Mouse (Mus musculus): ENCODE measurements around the gene Fam166a. TPM values are rescaled to one million over a fixed set of nuclear protein-coding genes. Genes with fewer than 3 reads are reported as not detected.

Gene Fam166a
- polyA plus RNA-seq (2012; rRNA removed; ENCODE audit: low replicate concordance) = 0.10 and 0.34 TPM in 2 replicates

GRCm38 (mm10) chr2:25218445-25218844, at the start of gene Fam166a:
Fam166a (plus strand) TSS chr2:25218745.

GRCm38 (mm10) chr2:25180478-25180903, 38.1 kb upstream of the Fam166a start, which contains the start of gene Nrarp:
Nrarp (plus strand) TSS chr2:25180758.

GRCm38 (mm10) chr2:25196172-25196954, 22.2 kb upstream of the Fam166a start, which contains the start of gene Tor4a:
Tor4a (minus strand) TSS chr2:25196886.

GRCm38 (mm10) chr2:25211121-25211670, 7.3 kb upstream of the Fam166a start, which contains the start of gene Nelfb:
Nelfb (minus strand) TSS chr2:25211489.

GRCm38 (mm10) chr2:25214444-25214843, 4.1 kb upstream of the Fam166a start, which contains the start of gene Stpg3:
Stpg3 (minus strand) TSS chr2:25214637.

GRCm38 (mm10) chr2:25224492-25224765, 5.9 kb downstream of the Fam166a start, which contains the start of gene Tubb4b:
Tubb4b (minus strand) TSS chr2:25224702.

GRCm38 (mm10) chr2:25234050-25234449, 15.5 kb downstream of the Fam166a start, which contains the start of gene Slc34a3:
Slc34a3 (minus strand) TSS chr2:25234364.

GRCm38 (mm10) chr2:25236614-25237013, 18.1 kb downstream of the Fam166a start, which contains the start of gene Rnf224:
Rnf224 (minus strand) TSS chr2:25236787.

GRCm38 (mm10) chr2:25242101-25242506, 23.6 kb downstream of the Fam166a start, which contains the start of the genes Rnf208 and Cysrt1:
Rnf208 (plus strand) TSS chr2:25242255.
Cysrt1 (minus strand) TSS chr2:25242452.

GRCm38 (mm10) chr2:25246183-25247072, 27.9 kb downstream of the Fam166a start, which contains the start of gene AL732309.1:
AL732309.1 (minus strand) TSS chr2:25246863.

GRCm38 (mm10) chr2:25255284-25255779, 36.8 kb downstream of the Fam166a start, which contains the start of gene Tmem203:
Tmem203 (plus strand) TSS chr2:25255439.

GRCm38 (mm10) chr2:25262291-25262767, 43.8 kb downstream of the Fam166a start, which contains the start of gene Tprn:
Tprn (plus strand) TSS chr2:25262618.

Other genes starting within 250 kb of the Fam166a start
- 49.5 and 66.0 TPM in 2 replicates for gene Mrpl41, start 243.6 kb upstream of the Fam166a start, polyA plus RNA-seq (2012; rRNA removed; ENCODE audit: low replicate concordance)
- gene Pnpla7, start 242.7 kb upstream of the Fam166a start, polyA plus RNA-seq (2012; rRNA removed; ENCODE audit: low replicate concordance) = 27.3 and 34.7 TPM in 2 replicates
- 128 and 234 TPM in 2 replicates for gene Nsmf, start 164.4 kb upstream of the Fam166a start, polyA plus RNA-seq (2012; rRNA removed; ENCODE audit: low replicate concordance)
- 0.13 and 3.8 TPM in 2 replicates for gene Entpd8, start 138.4 kb upstream of the Fam166a start, polyA plus RNA-seq (2012; rRNA removed; ENCODE audit: low replicate concordance)
- 0.11 and 7.3 TPM in 2 replicates for gene Noxa1, start 123.6 kb upstream of the Fam166a start, polyA plus RNA-seq (2012; rRNA removed; ENCODE audit: low replicate concordance)
- 16.7 and 31.4 TPM in 2 replicates for gene Nrarp, start 38.0 kb upstream of the Fam166a start, polyA plus RNA-seq (2012; rRNA removed; ENCODE audit: low replicate concordance)
- 17.9 and 43.8 TPM in 2 replicates for gene Tor4a, start 21.9 kb upstream of the Fam166a start, polyA plus RNA-seq (2012; rRNA removed; ENCODE audit: low replicate concordance)
- gene Nelfb, start 7.3 kb upstream of the Fam166a start, polyA plus RNA-seq (2012; rRNA removed; ENCODE audit: low replicate concordance) = 75.1 and 111 TPM in 2 replicates
- not detected in 2 replicates for gene Stpg3, start 4.1 kb upstream of the Fam166a start, polyA plus RNA-seq (2012; rRNA removed; ENCODE audit: low replicate concordance)
- 485 and 490 TPM in 2 replicates for gene Tubb4b, start 6.0 kb downstream of the Fam166a start, polyA plus RNA-seq (2012; rRNA removed; ENCODE audit: low replicate concordance)
- gene Slc34a3, start 15.6 kb downstream of the Fam166a start, polyA plus RNA-seq (2012; rRNA removed; ENCODE audit: low replicate concordance) = not detected in 2 replicates
- gene Rnf224, start 18.0 kb downstream of the Fam166a start, polyA plus RNA-seq (2012; rRNA removed; ENCODE audit: low replicate concordance) = 0.10 TPM in 1 of 2 replicates, not detected in the other
- 1.3 and 10.6 TPM in 2 replicates for gene Rnf208, start 23.5 kb downstream of the Fam166a start, polyA plus RNA-seq (2012; rRNA removed; ENCODE audit: low replicate concordance)
- gene Cysrt1, start 23.7 kb downstream of the Fam166a start, polyA plus RNA-seq (2012; rRNA removed; ENCODE audit: low replicate concordance) = 0.68 TPM in 1 of 2 replicates, not detected in the other
- 15.6 and 27.5 TPM in 2 replicates for gene AL732309.1, start 28.1 kb downstream of the Fam166a start, polyA plus RNA-seq (2012; rRNA removed; ENCODE audit: low replicate concordance)
- 57.1 and 66.0 TPM in 2 replicates for gene Tmem203, start 36.7 kb downstream of the Fam166a start, polyA plus RNA-seq (2012; rRNA removed; ENCODE audit: low replicate concordance)
- gene Tprn, start 43.9 kb downstream of the Fam166a start, polyA plus RNA-seq (2012; rRNA removed; ENCODE audit: low replicate concordance) = 11.4 and 33.2 TPM in 2 replicates
- gene Ssna1, start 53.7 kb downstream of the Fam166a start, polyA plus RNA-seq (2012; rRNA removed; ENCODE audit: low replicate concordance) = 49.0 and 70.1 TPM in 2 replicates
- 155 and 178 TPM in 2 replicates for gene Anapc2, start 53.7 kb downstream of the Fam166a start, polyA plus RNA-seq (2012; rRNA removed; ENCODE audit: low replicate concordance)
- not detected in 2 replicates for gene Tmem210, start 69.4 kb downstream of the Fam166a start, polyA plus RNA-seq (2012; rRNA removed; ENCODE audit: low replicate concordance)
- gene Lrrc26, start 71.2 kb downstream of the Fam166a start, polyA plus RNA-seq (2012; rRNA removed; ENCODE audit: low replicate concordance) = 0.13 and 4.6 TPM in 2 replicates
- 0.09 and 0.18 TPM in 2 replicates for gene Grin1, start 100.4 kb downstream of the Fam166a start, polyA plus RNA-seq (2012; rRNA removed; ENCODE audit: low replicate concordance)
- gene Man1b1, start 113.6 kb downstream of the Fam166a start, polyA plus RNA-seq (2012; rRNA removed; ENCODE audit: low replicate concordance) = 16.3 and 40.9 TPM in 2 replicates
- 61.1 and 76.0 TPM in 2 replicates for gene Dpp7, start 137.6 kb downstream of the Fam166a start, polyA plus RNA-seq (2012; rRNA removed; ENCODE audit: low replicate concordance)
- gene Uap1l1, start 146.9 kb downstream of the Fam166a start, polyA plus RNA-seq (2012; rRNA removed; ENCODE audit: low replicate concordance) = 24.0 and 65.2 TPM in 2 replicates
- gene Sapcd2, start 153.6 kb downstream of the Fam166a start, polyA plus RNA-seq (2012; rRNA removed; ENCODE audit: low replicate concordance) = 0.57 and 7.9 TPM in 2 replicates
- 78.1 and 108 TPM in 2 replicates for gene Entpd2, start 177.1 kb downstream of the Fam166a start, polyA plus RNA-seq (2012; rRNA removed; ENCODE audit: low replicate concordance)
- 272 and 300 TPM in 2 replicates for gene Npdc1, start 180.6 kb downstream of the Fam166a start, polyA plus RNA-seq (2012; rRNA removed; ENCODE audit: low replicate concordance)
- gene Fut7, start 204.5 kb downstream of the Fam166a start, polyA plus RNA-seq (2012; rRNA removed; ENCODE audit: low replicate concordance) = 0.62 and 0.96 TPM in 2 replicates
- 41.7 and 62.8 TPM in 2 replicates for gene Abca2, start 210.0 kb downstream of the Fam166a start, polyA plus RNA-seq (2012; rRNA removed; ENCODE audit: low replicate concordance)
- 1.8 and 3.2 TPM in 2 replicates for gene Clic3, start 238.1 kb downstream of the Fam166a start, polyA plus RNA-seq (2012; rRNA removed; ENCODE audit: low replicate concordance)
- 79.2 and 84.7 TPM in 2 replicates for gene Paxx, start 242.3 kb downstream of the Fam166a start, polyA plus RNA-seq (2012; rRNA removed; ENCODE audit: low replicate concordance)